10 mouse cellular contexts compared by ENCODE assay signal in the genomic region with DNA sequence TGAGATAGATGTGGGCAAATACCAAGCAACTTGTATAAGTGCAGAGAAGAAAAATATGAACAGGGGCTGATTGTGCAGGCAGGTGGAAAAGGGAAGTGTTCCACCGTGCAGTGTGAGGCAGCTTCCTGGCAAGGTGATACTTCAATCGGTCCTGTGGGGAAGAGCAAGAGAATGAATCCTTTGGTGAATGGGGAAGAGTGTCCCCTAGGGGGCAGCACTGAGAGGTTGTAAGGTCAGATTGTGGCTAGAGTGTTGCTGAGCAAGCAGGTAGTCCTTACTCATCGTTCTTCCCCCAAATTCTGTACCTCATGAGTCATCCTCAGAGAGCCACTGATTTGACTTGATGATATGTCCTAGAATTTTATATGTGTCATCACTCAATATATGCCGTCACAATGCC. TPM values are rescaled to one million over a fixed set of nuclear protein-coding genes. Genes with fewer than 3 reads are reported as not detected.
DNase-seq lines count a peak whose midpoint lies in the region; ATAC-seq and TF ChIP-seq lines count a peak whose summit lies in the region.
"Had no signal": no experiment of that assay in that cellular context is flagged by ENCODE, and none has a peak within 500 bp of the region (broad histone marks: within the 10 kb centered on the region; RNA-seq: fewer than 3 reads in every experiment).

No protein-coding gene starts in this region.

- peak; percentile 62 for TF ChIP-seq CTCF in forebrain, postnatal 0 days (IDR thresholded peaks at IDR 0.05; ENCODE audit: low read depth)

- H3K27ac ChIP-seq in forebrain, postnatal 0 days (ENCODE audit: low read depth, low read length) = no peak overlapping the region
- no peak overlapping the region for H3K27ac ChIP-seq in forebrain, embryonic 12.5 days
- no peak overlapping the region for H3K27ac ChIP-seq in midbrain, embryonic 14.5 days (replicated peaks; ENCODE audit: low read depth, low read length)
- no peak overlapping the region for H3K27ac ChIP-seq in midbrain, embryonic 16.5 days (ENCODE audit: low read length)
- H3K27ac ChIP-seq in heart, embryonic 12.5 days (ENCODE audit: poor library complexity, severe bottlenecking) = no peak overlapping the region
- H3K27ac ChIP-seq: midbrain, embryonic 12.5 days had no signal

- 55% methylated on average over 4 of the region's 4 CpGs for WGBS in forebrain, postnatal 0 days
- WGBS in forebrain, embryonic 12.5 days = 59% methylated on average over 4 of the region's 4 CpGs
- 72% methylated on average over 4 of the region's 4 CpGs for WGBS in midbrain, embryonic 14.5 days
- 58% methylated on average over 4 of the region's 4 CpGs for WGBS in midbrain, embryonic 16.5 days
- WGBS in heart, embryonic 12.5 days = 50% methylated on average over 4 of the region's 4 CpGs

- H3K4me1 ChIP-seq in forebrain, postnatal 0 days (ENCODE audit: insufficient read depth) = no peaks in the 10 kb centered on the region
- H3K4me1 ChIP-seq in forebrain, embryonic 12.5 days = peaks cover 13% of the 10 kb centered on the region
- no peaks in the 10 kb centered on the region for H3K4me1 ChIP-seq in midbrain, embryonic 14.5 days (ENCODE audit: control insufficient read depth, insufficient read depth, low read length)
- H3K4me1 ChIP-seq in midbrain, embryonic 16.5 days (ENCODE audit: control insufficient read depth, insufficient read depth, low read length) = peaks cover 15% of the 10 kb centered on the region
- peaks cover 10% of the 10 kb centered on the region for H3K4me1 ChIP-seq in heart, embryonic 12.5 days (replicated peaks)

- H3K9me3 ChIP-seq in forebrain, postnatal 0 days (ENCODE audit: low read length) = no peaks in the 10 kb centered on the region
- H3K9me3 ChIP-seq in forebrain, embryonic 12.5 days = no peaks in the 10 kb centered on the region
- no peaks in the 10 kb centered on the region for H3K9me3 ChIP-seq in midbrain, embryonic 14.5 days (ENCODE audit: control insufficient read depth, low read length)
- H3K9me3 ChIP-seq in midbrain, embryonic 16.5 days (replicated peaks; ENCODE audit: control insufficient read depth, low read length, poor library complexity, severe bottlenecking) = no peaks in the 10 kb centered on the region
- H3K9me3 ChIP-seq in heart, embryonic 12.5 days (replicated peaks) = no peaks in the 10 kb centered on the region
- H3K9me3 ChIP-seq: midbrain, embryonic 12.5 days had no signal

- no peak for DNase-seq in forebrain, postnatal 0 days
- DNase-seq in midbrain, embryonic 14.5 days = peak; percentile 52
- peak; percentile 77 for DNase-seq in brain, adult 2 months (ENCODE audit: low read depth, low spot score)
- DNase-seq in lung, postnatal 10 days = peak; percentile 18
- DNase-seq in thymus, postnatal 4 days = peak; percentile 64

- H3K27me3 ChIP-seq in forebrain, postnatal 0 days (ENCODE audit: insufficient read depth, low read length) = peaks cover 11% of the 10 kb centered on the region; the same call in 1 of the 2 replicates
- peaks cover 47% of the 10 kb centered on the region for H3K27me3 ChIP-seq in forebrain, embryonic 12.5 days
- peaks cover 13% of the 10 kb centered on the region for H3K27me3 ChIP-seq in midbrain, embryonic 14.5 days (ENCODE audit: control insufficient read depth, insufficient read depth, low read length)
- peaks cover 19% of the 10 kb centered on the region for H3K27me3 ChIP-seq in midbrain, embryonic 16.5 days (ENCODE audit: control insufficient read depth, insufficient read depth, low read depth, low read length)
- peaks cover 51% of the 10 kb centered on the region for H3K27me3 ChIP-seq in heart, embryonic 12.5 days (replicated peaks)

- no peak overlapping the region for H3K9ac ChIP-seq in forebrain, postnatal 0 days
- no peak overlapping the region for H3K9ac ChIP-seq in forebrain, embryonic 12.5 days
- no peak overlapping the region for H3K9ac ChIP-seq in midbrain, embryonic 14.5 days (replicated peaks; ENCODE audit: low read length)
- no peak overlapping the region for H3K9ac ChIP-seq in midbrain, embryonic 16.5 days (ENCODE audit: low read depth, low read length)
- no peak overlapping the region for H3K9ac ChIP-seq in heart, embryonic 12.5 days
- H3K9ac ChIP-seq: midbrain, embryonic 12.5 days had no signal

- H3K36me3 ChIP-seq in forebrain, postnatal 0 days (ENCODE audit: insufficient read depth) = no peaks in the 10 kb centered on the region
- no peaks in the 10 kb centered on the region for H3K36me3 ChIP-seq in forebrain, embryonic 12.5 days (replicated peaks)
- no peaks in the 10 kb centered on the region for H3K36me3 ChIP-seq in midbrain, embryonic 14.5 days (ENCODE audit: control insufficient read depth, insufficient read depth, low read length)
- no peaks in the 10 kb centered on the region for H3K36me3 ChIP-seq in midbrain, embryonic 16.5 days (ENCODE audit: control insufficient read depth, insufficient read depth, low read length)
- no peaks in the 10 kb centered on the region for H3K36me3 ChIP-seq in heart, embryonic 12.5 days
- H3K36me3 ChIP-seq: midbrain, embryonic 12.5 days had no signal

- no peak overlapping the region for H3K4me3 ChIP-seq in forebrain, postnatal 0 days (ENCODE audit: low read depth, low read length)
- no peak overlapping the region for H3K4me3 ChIP-seq in forebrain, embryonic 12.5 days (replicated peaks)
- H3K4me3 ChIP-seq in midbrain, embryonic 14.5 days (replicated peaks; ENCODE audit: low read depth, low read length) = no peak overlapping the region
- H3K4me3 ChIP-seq in midbrain, embryonic 16.5 days (ENCODE audit: low read depth, low read length) = no peak overlapping the region
- no peak overlapping the region for H3K4me3 ChIP-seq in heart, embryonic 12.5 days
- H3K4me3 ChIP-seq: midbrain, embryonic 12.5 days had no signal

- H3K4me2 ChIP-seq in forebrain, postnatal 0 days (ENCODE audit: low read depth) = no peak overlapping the region
- H3K4me2 ChIP-seq in forebrain, embryonic 12.5 days = no peak overlapping the region
- no peak overlapping the region for H3K4me2 ChIP-seq in midbrain, embryonic 14.5 days (ENCODE audit: low read length)
- no peak overlapping the region for H3K4me2 ChIP-seq in midbrain, embryonic 16.5 days (ENCODE audit: low read length)
- H3K4me2 ChIP-seq in heart, embryonic 12.5 days = no peak overlapping the region
- H3K4me2 ChIP-seq: midbrain, embryonic 12.5 days had no signal

- ATAC-seq in forebrain, postnatal 0 days = no peak
- no peak for ATAC-seq in forebrain, embryonic 12.5 days (ENCODE audit: low FRiP score)
- no peak for ATAC-seq in midbrain, embryonic 14.5 days (ENCODE audit: low FRiP score, low TSS enrichment)
- no peak for ATAC-seq in midbrain, embryonic 16.5 days
- ATAC-seq in heart, embryonic 12.5 days (ENCODE audit: insufficient number of reproducible peaks, low FRiP score) = no peak

RNA-seq across cellular contexts. Expression of a gene that starts 4.0 kb away (rescaled TPM):
- 158 and 188 TPM in 2 replicates for total RNA-seq in forebrain, postnatal 0 days (2014; rRNA removed)
- 30.2 and 39.1 TPM in 2 replicates for polyA plus RNA-seq in forebrain, postnatal 0 days (2015; fragmentation: Nextera tagmentation; extraction: Ambion mirVana)
- 31.2 and 36.9 TPM in 2 replicates for polyA plus RNA-seq in forebrain, embryonic 12.5 days (2016; fragmentation: Nextera tagmentation; extraction: Ambion mirVana)
- 39.3 and 47.4 TPM in 2 replicates for polyA plus RNA-seq in midbrain, embryonic 14.5 days (2014; fragmentation: Nextera tagmentation; extraction: Ambion mirVana)
- 62.1 and 66.0 TPM in 2 replicates for polyA plus RNA-seq in midbrain, embryonic 16.5 days (2015; fragmentation: Nextera tagmentation; extraction: Ambion mirVana)
- polyA plus RNA-seq in heart, embryonic 12.5 days (2016; fragmentation: Nextera tagmentation; extraction: Ambion mirVana) = 0.54 and 0.61 TPM in 2 replicates
- total RNA-seq: hematopoietic stem cell, adult 5-6 weeks had no signal

RNA-seq across cellular contexts. Expression of a gene that starts 20.0 kb away (rescaled TPM):
- total RNA-seq in forebrain, postnatal 0 days (2014; rRNA removed) = 118 and 120 TPM in 2 replicates
- polyA plus RNA-seq in forebrain, postnatal 0 days (2015; fragmentation: Nextera tagmentation; extraction: Ambion mirVana) = 80.6 and 81.5 TPM in 2 replicates
- polyA plus RNA-seq in forebrain, embryonic 12.5 days (2016; fragmentation: Nextera tagmentation; extraction: Ambion mirVana) = 78.1 and 79.0 TPM in 2 replicates
- polyA plus RNA-seq in midbrain, embryonic 14.5 days (2014; fragmentation: Nextera tagmentation; extraction: Ambion mirVana) = 81.3 and 94.1 TPM in 2 replicates
- 60.9 and 62.8 TPM in 2 replicates for polyA plus RNA-seq in midbrain, embryonic 16.5 days (2015; fragmentation: Nextera tagmentation; extraction: Ambion mirVana)
- polyA plus RNA-seq in heart, embryonic 12.5 days (2016; fragmentation: Nextera tagmentation; extraction: Ambion mirVana) = 50.3 and 52.1 TPM in 2 replicates

RNA-seq across cellular contexts. Expression of a gene that starts 24.2 kb away (rescaled TPM):
- 0.05 TPM in 1 of 2 replicates, not detected in the other for total RNA-seq in forebrain, postnatal 0 days (2014; rRNA removed)
- polyA plus RNA-seq in forebrain, postnatal 0 days (2015; fragmentation: Nextera tagmentation; extraction: Ambion mirVana) = 0.04 and 0.10 TPM in 2 replicates
- not detected in 2 replicates for polyA plus RNA-seq in forebrain, embryonic 12.5 days (2016; fragmentation: Nextera tagmentation; extraction: Ambion mirVana)
- polyA plus RNA-seq in midbrain, embryonic 14.5 days (2014; fragmentation: Nextera tagmentation; extraction: Ambion mirVana) = 0.04 TPM in 1 of 2 replicates, not detected in the other
- polyA plus RNA-seq in midbrain, embryonic 16.5 days (2015; fragmentation: Nextera tagmentation; extraction: Ambion mirVana) = not detected in 2 replicates
- polyA plus RNA-seq in heart, embryonic 12.5 days (2016; fragmentation: Nextera tagmentation; extraction: Ambion mirVana) = 8.0 and 8.1 TPM in 2 replicates

RNA-seq across cellular contexts. Expression of a gene that starts 60.0 kb away (rescaled TPM):
- total RNA-seq in forebrain, postnatal 0 days (2014; rRNA removed) = not detected in 2 replicates
- not detected in 2 replicates for polyA plus RNA-seq in forebrain, postnatal 0 days (2015; fragmentation: Nextera tagmentation; extraction: Ambion mirVana)
- polyA plus RNA-seq in forebrain, embryonic 12.5 days (2016; fragmentation: Nextera tagmentation; extraction: Ambion mirVana) = not detected in 2 replicates
- polyA plus RNA-seq in midbrain, embryonic 14.5 days (2014; fragmentation: Nextera tagmentation; extraction: Ambion mirVana) = not detected in 2 replicates
- not detected in 2 replicates for polyA plus RNA-seq in midbrain, embryonic 16.5 days (2015; fragmentation: Nextera tagmentation; extraction: Ambion mirVana)
- not detected in 2 replicates for polyA plus RNA-seq in heart, embryonic 12.5 days (2016; fragmentation: Nextera tagmentation; extraction: Ambion mirVana)
- total RNA-seq: hematopoietic stem cell, adult 5-6 weeks had no signal
- polyA plus RNA-seq: midbrain, embryonic 12.5 days had no signal

Comparison
In these comparisons a context has a peak if more than half of its experiments do, and no peak if none do; other contexts are left out.
1. RNA of a gene that starts 4.0 kb away (polyA plus RNA-seq): 62.1 to 66.0 TPM in midbrain, embryonic 16.5 days, 39.3 to 47.4 TPM in midbrain, embryonic 14.5 days, 30.2 to 39.1 TPM in forebrain, postnatal 0 days and 31.2 to 36.9 TPM in forebrain, embryonic 12.5 days; 0.54 to 0.61 TPM in heart, embryonic 12.5 days; every median in the first group is over 10 times any median in the second.